Mouse (Mus musculus): ENCODE data around the gene Mov10.

DNA sequence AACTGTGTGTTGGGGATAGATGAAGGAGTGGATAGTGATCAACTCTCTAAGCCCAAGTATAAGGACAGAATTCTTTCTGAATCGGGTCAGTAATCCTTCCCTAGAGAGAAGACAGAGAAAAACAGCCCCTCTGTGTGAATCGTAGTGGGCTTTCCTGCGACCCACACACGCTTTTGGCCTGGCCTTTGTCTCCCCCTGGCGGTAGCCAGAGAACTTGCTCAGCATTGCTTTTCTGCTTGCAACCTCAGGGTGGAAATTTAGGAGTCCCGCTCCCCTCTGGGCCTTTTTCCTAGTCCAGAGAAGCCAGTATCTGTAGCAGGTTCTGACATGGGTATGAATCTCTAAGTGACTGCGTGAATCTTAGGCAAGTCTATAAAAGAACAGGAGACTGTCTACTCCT, 38.4 kb downstream of the Mov10 start:
- peak; percentile 72 for TF ChIP-seq CTCF (IDR thresholded peaks at IDR 0.05; ENCODE audit: borderline replicate concordance, insufficient read depth, low read depth, low read length)
- no peak for TF ChIP-seq POLR2A (IDR thresholded peaks at IDR 0.05; ENCODE audit: borderline replicate concordance, insufficient read depth, low read length)
